Mouse (Mus musculus): ENCODE measurements around the gene Acin1.

Gene Acin1

DNA sequence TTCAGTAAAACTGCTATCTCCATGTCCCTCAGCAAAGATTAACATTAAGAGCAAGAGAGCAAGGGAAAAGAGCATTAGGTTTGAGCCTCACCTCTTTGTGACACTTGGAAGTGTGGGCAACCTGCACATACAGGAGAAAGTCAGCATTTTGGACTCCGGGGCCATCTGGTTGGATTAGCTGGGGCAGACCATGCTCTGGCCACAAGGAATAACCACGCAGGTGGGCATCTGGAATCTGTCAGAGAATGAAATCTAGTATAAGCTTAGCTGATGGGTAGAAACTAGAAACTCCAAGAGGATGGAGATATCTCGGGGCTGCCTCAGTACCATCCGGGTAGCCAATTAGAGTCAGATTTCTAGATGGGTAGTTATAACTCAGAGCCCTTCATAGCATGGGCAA, 10.0 kb upstream of the Acin1 start:
- no peak for DNase-seq

DNA sequence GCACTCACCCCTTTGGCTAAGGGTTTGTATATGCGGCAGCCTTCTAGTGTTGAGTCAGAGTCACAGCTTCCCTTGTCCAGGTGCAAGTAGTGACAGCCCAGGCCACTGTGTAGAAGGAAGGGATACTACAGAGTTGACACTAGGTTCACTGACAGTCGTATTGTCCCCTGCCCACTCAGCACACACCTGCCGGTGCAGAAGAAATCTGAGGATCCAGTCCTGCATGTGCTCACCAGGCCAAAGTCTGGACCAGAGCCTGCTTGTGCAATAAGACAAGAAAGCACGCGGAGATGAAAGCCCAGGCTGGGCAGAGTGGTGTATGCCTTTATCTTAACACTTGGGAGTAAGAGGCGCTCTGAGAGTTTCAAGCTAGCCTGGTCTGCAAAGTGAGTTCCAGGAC, 8.3 kb upstream of the Acin1 start:
- no peak for DNase-seq

DNA sequence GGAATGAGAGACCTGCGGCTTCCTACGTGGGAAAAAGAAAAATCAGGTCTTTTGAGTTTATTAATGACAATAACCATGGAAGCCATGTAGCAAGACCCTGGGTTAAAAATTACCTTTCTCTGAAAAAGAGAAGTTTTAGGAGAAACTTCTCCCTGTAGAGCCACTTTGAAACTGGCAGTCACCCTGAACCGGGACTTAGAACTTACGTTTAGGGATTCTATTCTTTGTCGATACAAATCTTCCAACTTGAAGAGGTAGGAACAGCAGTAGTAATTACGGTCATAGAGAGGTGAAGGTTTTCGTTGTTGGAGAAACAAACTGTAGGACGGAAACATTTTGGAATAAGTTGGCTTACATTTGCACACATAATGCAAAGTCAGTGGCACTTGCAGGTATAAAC, 520 bp upstream of the Acin1 start:
- DNase-seq = no peak

DNA sequence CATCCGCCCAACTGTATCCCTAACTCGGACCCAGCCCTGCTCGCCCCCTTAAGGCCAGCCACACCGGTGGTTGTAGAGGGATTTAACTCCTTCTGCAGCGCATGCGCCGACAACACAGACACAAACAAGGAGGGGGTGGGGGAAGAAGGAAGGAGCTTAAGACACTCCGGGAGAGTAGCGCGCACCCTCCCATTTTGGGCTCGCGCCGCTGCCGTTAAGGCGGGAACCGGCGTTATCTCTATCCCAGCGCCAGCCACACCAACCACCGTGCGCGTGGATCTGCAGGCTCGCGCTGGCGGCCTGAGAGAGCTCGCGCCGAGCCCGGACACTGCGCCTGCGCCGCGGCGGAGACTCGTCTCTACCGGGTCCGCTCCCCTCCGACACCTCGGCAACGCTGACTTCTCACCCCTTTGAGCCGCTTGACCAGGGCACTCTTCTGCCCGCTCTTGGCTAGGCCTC, 639 bp downstream of the Acin1 start, which contains the start of gene 1700123O20Rik:
TSS of gene 1700123O20Rik (plus strand) at position 154 of the 459 bp plus-strand sequence.
- DNase-seq = no peak

DNA sequence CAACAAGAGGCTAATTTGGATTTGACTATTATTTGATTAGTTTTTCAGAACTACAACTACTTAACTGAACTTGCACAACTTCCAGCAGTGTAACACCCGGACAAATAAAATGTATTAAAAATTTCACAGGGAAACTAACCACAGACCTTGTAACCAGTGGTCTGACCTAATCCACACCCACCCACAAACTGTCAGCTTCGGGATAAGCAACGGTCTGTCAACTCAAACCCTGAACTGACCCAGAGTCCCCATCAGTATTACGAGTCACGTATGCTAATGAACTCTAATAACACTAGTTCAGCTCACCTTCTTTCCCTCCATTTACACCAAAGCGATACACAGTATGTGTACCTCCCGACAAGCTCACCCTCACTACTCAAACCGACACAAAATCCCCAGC, 1.3 kb downstream of the Acin1 start:
- DNase-seq = no peak

DNA sequence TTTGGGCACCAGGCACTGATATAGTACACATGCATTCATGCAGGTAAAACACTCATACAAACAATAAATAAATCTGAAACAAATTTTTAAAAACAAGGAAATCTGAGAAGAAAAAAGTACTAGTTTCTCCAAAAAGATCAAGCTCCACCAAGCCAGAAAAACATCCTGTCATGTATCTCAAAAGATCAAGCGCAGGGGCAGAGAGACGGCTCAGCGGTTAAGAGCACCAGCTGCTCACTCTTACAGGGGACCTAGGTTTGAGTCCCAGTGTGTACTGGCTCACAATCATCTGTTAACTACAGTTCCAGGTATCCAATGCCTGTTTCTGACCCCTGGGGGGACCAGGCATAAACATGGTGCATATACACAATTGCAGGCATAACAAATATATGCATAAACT, 4.3 kb downstream of the Acin1 start:
- DNase-seq = no peak

DNA sequence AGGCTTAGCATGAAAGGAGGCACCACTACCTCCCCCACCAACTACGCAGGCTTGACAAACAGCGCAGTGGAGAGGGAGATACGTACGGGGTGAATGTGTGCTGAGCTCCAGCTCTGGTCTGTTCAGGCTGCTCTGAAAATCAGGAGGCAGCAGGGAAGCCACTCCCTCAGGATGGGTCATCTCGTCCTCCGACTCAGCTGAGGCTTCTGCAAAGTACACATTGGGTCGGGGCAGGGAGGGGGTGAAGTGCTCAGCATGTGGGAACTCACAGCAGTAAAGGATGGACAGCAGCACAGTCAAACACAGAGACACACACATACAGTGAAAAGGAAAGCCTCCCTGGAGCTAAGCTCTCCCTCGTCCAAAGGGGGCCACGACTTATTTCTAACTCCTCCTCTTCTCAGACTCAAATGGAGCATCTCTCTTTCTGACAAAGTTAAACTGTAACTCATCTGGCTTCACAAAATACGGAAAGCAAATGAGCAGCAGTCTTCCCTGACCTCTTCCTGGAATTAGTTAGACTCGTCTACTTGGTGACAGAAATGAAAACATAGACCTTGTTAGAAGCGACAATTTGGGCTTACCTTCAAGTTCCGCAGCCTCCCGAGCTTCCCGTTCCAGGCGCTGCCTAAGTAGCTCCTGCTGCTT, 8.0 kb downstream of the Acin1 start:
- DNase-seq = no peak

DNA sequence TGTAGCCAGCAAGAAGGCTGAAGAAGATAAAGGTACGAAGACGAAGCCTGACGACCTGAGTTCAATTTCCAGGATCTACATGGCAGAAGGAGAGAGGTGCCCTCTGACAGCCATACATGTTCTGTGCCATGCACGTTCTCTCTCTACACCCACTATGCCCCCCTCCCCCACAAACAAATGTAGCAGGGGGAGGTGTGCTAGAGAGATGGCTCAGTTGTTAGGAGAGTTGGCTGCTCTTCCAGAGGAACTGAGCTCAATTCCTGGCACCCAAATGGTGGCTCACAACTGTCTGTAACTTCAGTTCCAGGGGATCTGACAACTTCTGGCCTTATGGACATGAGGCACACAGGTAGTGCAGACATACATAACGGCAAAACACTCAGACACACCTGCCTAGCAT, 10.4 kb downstream of the Acin1 start:
- no peak for DNase-seq

DNA sequence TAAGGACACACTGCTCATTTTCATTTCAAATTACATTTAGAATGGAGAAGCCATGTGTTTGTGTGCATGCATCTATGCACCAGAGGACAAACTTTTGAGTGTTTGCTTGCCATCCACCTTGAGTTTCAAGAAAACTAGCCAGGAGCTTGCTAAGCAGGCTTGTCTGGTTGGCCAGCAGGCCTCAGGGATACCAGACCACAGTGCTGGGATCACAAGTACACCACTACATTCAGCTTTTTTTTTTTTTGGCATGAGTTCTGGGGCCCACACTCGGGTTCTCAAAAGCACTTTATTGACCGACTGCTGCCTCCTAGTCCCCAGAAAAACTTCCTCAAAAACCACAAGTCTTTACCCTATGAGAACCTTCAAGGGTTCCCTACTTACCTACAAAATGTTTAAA, 12.4 kb downstream of the Acin1 start:
- DNase-seq = no peak

DNA sequence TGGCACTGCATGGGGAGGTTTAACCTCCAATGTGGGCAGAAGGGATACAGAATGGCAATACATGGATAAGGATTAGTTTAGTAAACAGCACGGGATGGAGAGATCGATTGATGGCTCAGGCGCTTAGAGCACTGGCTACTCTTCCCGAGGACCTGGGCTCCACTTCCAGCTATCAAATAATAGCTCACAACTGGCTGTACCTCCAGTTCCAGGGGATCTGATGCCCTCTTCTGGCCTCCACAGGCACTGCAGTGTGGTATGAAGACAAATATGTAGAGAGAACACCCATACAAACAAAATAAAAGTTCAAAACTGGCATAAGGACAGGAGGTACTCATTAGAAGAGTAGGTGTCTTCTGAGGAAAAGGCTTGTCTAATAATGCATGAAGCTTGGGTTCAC, 17.4 kb downstream of the Acin1 start:
- DNase-seq = no peak

DNA sequence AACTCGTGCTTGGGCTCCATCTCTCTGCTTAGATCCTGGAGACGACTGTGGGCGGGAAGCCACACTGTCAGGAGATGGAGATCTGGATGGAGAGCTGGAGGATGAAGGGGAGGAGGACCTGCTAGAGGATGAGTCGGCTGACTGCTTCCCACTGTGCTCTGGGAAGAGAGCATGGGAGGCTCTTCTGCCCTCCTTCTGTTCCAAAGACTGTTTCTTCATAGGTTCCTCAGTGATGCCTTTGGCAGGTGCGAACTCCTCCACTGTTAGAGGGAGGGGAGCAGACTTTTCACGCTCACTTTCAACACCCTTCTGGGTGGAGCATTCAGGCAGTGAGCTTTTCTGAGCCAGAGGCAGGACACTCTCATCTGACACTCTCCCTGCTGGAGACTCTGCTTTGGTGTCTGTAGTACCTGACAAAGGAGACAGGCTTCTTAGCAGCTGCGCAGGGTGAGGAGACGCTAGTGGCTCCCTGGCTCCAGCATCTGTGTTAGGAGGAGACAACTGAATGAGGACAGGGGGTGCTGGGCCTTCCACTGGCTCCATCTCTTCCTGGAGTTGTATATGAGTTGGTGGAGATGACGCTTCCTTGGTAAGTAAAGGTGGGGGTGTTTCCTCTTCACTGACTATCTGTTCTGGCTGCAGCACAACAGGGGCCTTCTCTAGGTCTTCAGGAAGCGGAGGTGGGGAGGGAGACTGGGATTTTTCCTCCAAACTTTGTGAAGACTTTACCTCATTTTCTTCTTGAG, 22.1 kb downstream of the Acin1 start:
- no peak for DNase-seq

DNA sequence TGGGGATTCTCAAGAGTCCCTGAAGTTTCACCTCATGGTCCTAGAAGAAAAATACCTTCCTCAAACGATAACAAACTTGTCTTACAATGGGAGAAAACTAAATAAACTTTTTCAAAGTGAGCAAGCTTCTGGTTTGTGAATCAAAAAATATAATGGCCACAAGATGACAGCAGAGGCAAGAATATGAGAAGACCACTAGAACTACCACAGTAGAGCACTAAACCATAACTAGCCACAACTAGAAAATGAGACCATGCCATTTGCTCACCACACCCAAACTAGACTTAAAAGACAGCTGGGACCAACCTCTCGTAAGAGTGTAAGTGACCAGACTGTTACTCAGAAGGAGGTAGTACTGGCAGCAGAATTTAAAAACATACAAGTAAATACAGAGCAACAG, 26.7 kb downstream of the Acin1 start:
- DNase-seq = no peak

DNA sequence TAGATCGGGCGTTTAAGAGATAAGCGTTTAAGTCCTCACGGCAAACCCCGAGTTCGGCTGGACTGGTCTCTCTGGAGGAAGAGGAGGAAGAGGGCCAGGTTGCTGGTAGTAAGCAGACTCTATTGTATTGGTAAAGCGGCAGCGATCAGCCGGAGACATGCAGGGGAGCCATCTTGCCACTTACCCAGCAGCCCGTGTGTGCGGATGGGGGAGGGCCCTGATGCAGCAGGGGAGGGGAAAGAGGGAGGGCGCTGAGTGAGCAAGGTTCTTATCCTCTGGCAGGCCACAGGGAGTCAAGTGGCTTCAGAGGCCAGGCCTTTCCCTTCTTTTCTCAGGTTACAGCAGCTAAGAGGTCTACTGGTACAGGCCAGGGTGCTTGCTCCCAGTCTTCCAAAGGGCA, 33.2 kb downstream of the Acin1 start:
- DNase-seq = peak; percentile 78

DNA sequence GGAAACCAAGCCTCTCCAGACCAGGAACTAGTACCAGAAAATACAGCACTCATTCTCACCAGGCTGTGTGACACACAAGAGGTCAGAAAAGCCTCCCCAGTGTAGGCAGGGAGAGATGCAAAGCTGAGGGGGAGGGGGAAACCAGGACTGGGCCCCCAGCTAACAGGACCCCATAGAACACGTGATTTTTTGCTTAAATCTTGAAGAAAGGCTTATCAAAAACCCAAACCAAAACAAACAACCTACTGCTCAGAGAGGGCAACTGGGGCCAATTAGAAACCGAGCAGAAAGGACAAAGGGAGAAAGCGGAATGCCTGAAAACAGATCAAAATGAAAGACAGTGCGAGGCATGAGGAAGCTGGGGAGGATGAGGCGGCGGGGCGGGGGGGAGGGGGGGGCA, 33.9 kb downstream of the Acin1 start:
- no peak for DNase-seq

DNA sequence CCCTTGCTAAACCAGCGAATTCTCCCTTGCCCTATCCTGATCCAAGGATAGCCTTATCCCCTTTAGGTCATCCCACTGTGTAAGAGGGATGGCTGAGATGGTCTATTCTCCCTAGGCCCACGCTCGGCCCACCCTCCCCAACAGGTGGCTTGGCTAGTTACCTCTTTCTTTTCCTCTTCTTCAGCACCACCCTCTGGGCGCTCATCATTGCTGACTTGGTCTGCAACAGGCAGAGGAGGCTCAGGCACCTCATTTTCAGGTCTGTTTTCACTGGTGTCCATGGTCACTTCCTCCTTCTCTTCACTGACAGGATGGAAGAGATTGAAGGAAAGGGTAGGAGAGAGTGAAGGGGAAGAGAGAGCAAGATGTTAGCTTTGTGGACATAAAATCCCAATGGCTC, 35.2 kb downstream of the Acin1 start:
- no peak for DNase-seq

DNA sequence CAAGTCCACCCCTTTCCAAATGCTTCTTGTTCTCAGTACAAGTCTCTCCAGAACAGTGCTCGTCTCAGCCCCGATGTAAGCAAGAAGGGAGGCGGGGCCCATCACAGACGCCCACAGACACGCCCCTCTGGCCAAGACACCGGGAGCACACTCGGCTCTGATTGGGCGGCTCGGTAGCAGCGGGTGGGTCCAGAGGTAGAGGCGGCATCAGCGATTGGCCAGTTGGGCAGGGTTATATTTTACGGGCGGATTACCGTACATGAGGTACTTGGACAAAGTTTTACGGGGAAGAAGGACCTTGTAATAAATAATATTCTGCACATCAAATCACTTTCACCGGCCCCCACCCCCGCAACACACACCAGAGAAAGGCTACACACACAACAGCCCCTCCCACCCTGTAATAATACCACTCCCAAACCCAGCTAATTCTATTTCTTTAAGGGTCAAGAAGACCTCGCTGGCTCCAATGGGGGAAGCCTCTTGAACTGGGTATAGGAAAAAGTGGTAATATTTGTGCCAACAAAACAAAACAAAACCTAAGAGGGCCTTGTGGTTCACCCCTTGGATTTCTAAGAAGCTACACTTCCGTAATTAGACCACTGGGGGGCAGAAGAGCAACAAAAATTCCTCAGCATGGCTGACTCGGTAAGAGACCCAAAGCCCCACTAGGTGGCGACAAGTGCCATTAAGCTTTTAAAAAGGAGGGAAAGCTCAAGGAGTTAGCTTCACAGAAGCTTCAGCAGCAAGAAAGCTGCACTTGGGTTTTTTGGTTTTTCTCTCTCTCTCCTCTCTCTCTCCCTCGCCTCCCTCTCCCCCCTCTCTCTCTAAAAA, 35.9 kb downstream of the Acin1 start:
- peak; percentile 88 for DNase-seq

DNA sequence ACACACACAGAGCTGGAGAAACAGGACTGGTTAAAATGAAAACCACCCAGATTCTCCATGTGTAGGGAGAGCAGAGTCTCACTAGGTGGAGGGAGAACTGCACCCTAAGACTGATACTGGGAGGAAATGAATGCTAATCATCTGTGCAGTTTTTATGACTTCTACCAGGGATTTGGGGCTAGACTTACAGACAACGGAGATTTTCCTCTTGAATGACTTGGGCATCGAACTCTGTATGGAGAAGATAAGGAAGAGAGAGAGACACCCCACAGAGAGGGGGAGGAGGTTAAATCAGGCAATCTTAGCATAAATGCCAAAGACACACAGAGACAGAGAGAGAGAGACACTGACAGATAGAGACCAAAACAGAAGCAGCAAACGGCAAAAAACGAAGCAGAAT, 38.8 kb downstream of the Acin1 start:
- DNase-seq = no peak

DNA sequence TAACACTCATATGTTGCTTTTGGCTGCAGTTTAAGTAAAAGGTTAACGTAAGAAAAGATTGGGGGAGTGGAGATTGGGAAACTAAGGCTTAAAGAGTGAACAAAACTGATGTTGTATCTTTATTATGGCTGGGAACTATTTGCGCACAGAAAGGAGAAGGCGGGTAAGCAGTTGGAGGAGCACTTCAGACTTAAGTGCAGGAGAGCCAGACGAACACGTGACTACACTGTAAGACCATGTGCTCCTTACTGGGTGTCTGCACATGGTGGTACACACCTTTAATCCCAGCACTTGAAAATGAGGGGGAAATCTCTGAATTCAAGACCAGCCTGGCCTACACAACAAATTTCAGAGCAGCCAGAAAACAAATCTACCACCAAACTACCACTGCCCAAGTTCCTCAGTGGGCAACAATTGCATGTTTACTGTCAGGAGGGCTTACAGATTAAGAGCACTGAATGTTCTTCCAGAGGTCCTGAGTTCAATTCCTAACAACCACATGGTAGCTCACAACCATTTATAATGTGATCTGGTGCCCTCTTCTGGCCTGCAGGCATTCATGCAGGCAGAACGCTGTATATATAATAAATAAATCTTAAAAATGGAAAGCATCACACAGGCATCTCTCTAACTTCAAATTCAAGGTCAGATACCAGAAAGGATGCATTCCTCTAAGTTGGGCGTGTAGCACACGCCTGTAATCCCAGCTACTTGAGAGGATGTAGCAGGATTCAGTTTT, 39.7 kb downstream of the Acin1 start:
- DNase-seq = no peak

DNA sequence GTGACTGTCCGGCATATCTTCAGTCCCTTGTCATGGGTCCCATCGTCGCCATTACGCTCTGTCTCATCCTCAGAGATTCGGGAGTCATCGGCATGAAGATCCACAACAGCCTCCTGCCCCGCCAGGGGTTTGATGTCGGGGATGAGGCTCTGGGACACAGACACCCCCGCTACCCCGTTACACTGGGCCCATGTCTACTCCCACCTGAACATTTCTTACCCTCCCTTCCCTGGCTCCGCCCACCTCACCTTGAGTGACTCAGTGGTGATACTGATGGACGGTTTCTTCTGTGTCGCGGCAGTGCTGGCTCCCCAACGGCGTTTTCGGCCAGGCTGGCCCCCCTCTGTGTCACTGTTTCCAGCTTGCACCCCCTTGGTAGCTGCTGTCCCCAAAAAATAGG, 40.3 kb downstream of the Acin1 start:
- DNase-seq = no peak

DNA sequence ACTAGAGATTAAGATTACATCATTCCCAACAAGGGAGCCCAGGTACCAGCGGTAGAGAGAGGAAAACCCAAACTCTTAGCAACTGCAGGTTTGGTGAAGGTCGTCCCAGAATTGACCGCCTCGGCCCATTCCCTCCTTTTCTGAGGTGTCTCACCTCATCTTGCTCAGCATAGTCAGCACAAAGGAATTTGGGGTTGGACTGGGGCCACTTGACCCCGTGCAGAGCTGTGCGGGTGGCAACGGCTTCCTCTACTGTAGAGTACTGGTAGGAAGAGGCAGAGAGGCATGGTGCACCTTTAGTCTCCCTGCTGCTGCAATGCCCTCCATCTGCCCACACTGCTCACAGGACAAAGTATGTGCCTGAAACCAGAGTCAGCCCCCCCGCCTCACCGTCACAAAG, 42.4 kb downstream of the Acin1 start:
- DNase-seq = no peak

DNA sequence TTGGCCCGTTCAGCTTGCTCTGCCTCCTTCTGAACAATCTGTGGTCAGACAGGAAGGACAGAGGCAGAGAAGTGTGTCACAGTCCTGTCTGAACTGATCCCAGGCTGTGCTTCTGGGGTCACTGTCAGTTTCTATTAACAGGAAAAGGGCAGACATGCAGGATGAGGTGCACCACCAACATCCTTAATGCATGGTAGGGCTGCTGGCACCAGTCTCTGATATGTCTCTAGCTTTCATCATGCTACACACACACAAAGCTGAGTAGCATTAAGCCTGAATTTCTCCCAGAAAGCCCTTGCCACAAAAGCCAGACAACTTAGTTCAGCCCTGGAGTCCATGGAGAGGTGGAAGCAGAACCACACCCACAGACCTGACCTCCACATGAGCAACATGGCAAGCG, 43.7 kb downstream of the Acin1 start:
- no peak for DNase-seq

DNA sequence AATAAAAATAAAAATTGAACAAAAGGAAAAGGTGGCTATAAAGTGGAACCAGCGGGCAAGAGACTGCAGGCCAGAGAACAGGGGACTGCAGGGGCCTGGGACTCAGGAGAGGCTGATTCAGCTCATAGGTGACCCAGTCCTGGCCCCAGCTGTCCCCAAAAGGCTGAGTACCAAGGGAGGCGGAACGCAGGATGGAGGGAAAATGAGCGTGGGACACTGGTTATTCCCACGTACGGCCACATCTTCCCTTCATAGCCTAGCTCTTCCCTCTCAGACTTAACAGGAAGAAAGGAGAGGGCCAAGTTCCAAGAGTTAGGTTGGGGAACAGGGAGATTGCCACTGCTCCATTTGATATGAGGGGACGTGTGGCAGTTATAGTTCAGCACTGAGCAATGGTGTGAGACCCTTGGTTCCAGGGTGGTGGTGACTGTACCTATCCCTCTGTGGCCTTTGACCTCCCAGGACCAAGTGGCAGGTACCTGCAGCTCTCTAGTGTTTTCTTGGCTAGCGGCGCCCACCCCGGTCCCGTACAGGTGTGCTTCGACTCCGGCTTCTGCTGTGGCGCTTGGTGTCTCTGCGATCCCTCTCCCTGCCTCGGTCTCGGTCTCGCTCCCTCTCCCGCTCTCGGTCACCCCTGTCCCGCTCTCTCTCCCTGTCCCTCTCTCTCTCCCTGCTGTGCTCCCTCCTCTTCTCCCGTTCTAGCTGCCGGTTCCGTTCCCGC, 44.3 kb downstream of the Acin1 start:
- DNase-seq = no peak

Data from right cerebral cortex, postnatal 4 days (tissue).